Mouse (Mus musculus) urinary bladder, postnatal 4 days (tissue): Measurements from ENCODE around the gene Plau.

Experiments
- DNase-seq, 2 experiments: peaks; one replicate each; pipeline ENCODE4 v3.0.0; 2021 to 2022; ENCODE audit warnings: low spot score in 2 of 2

Plau gene

DNA sequence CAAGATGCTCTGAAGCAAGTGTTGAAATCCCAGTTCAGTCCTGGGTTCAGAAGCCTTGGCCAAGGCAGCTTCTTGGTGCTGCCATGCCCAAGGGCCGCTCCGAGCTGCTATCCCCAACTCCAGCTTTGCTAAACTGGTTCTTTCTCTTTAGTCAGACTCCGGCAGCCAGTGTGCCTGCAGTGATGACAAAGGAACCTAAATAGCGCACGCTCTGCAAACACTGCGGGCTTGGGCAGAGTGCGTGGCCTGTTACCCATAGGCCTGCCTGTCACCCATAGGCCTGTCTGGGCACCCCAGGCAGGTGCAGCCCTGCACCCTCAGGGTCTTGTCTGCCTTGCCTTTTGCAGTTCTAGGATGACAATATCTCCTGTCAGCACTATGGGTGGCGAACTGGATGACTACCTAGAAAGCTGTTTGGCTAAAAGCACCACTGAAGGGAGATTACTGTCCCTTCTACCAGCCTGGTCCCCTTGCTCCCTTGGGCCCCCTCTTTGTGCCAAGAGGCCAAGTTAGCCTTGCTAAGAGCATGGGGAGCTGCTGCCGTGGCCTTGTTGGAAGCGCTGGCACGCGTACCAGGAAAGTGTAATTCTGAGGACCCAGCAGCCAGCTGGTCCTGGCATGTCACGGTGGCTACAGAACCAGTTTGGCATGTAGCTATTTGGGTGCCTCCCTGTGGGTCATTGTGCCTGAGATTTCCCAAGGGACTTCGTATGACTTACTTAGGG lies 30.2 kb upstream of the Plau start:
- no peak for DNase-seq

DNA sequence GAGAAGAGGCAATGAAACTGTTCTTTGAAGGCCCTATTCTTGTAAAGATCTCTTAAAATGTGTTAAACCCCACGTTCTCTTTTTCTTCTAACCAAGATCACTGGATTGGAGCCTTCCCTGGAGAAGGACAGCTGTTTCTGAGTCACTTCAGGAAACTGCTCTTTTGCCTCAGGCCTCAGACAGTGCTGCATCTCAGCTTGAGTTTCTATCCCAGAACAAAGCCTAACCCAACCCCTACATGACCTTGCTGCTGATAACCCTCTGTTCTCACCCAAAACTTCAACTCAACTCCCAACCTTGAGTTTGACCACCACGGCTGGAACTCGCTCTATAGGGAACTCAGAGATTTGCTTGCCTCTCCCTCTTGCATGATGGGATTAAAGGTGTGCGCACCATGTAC lies 27.1 kb upstream of the Plau start:
- no peak for DNase-seq

DNA sequence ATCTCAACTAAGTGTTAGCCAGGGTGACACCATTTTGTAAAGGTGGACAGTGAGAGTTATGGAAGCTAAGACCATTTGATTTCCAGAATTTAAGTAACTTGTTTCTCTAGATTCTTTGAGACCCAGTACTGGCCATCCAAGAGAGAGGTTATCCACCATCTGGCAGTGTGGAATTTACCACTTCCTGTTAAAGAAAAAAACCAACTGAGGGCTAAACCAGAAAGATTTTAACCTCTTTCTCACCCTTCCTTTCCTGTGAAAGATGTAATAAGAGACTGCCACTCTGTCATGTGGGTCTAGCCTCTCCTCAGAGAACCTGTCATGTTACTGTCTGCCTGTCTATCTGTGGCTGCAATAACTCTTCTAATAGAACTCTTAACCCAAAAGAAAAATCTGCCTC lies 26.6 kb upstream of the Plau start:
- DNase-seq, result no peak

DNA sequence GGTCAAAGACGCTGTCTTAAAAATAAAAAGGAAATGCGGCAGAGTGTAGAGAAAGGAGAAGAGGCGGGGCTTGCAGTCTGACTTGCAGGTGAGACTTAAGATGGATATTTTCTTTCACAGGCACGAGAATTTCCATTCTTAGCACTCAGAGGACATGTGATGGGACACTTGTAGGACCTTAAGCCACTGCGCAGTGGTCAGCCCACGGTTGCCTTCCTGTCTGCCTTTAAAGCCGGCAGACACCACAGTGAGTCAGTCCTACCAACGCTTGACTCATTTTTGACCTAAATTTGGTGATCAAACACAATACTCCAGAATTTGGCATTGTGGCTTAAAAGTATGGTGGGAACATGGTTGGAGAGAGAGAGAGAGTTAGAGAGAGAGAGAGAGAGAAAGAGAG lies 25.2 kb upstream of the Plau start:
- DNase-seq, result no peak

DNA sequence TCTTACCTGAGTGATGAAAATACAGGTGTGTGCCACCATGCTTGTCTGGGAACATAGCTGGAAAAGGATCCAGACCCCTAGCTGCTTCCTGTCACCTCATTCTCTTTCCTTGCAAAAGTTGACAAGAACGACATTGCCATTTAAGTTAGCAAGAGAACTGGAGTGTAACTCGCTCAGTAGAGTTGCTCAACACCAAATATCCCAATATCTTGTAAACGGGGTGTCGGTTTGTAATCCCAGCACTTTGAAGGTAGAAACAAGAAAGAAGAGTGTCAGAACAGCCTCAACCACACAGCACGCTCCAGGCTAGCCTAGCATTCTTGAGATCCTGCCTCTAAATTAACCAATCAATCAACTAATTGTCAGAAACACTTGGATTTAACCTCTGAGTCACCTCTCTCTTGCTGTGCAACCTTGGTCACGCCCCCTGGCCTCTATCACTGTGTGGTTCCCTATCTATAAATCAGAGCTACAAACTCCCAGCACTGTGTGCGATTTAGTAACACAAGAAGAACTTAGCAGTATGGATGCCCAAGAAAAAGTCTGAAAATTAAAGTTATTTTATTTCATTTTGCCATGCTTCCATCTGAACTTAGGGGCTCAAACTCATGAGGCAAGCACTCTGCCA lies 24.6 kb upstream of the Plau start:
- DNase-seq, result no peak

DNA sequence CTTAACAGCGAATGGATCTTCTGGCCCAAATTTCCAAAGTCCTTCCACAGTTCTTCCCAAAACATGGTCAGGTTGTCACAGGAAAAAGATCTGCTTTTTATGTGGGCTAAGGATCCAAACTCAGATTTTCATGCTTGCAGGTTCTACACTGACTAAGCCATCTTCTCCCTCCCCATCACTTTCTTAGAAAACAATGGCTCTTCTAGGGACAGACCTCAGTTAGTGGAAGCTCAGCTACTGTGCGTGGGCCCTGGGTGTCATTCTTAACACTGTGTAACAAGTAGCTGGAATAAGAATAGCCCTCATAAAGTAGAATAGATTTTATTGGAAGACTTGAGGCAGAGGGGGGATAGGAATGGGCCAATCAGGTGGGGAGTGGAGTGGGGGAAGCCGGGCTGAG lies 21.0 kb upstream of the Plau start:
- DNase-seq, result no peak

DNA sequence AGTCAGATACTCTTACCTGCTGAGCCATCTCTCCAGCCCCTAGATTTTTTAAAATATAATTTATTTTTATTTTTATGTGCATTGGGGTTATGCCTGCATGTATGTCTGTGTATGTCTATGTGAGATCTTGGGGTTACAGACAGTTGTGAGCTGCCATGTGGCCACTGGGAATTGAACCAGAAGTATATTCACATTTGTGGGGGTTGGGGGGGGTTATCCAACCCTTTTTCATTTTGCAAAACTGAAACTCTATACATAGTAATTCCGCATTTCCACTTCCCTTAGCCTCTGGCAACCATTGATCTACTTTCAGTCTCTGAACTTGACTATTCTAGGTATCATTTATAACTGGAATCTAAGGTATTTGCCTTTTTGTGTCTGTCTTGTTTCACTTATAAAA lies 11.9 kb upstream of the Plau start:
- DNase-seq, result no peak

DNA sequence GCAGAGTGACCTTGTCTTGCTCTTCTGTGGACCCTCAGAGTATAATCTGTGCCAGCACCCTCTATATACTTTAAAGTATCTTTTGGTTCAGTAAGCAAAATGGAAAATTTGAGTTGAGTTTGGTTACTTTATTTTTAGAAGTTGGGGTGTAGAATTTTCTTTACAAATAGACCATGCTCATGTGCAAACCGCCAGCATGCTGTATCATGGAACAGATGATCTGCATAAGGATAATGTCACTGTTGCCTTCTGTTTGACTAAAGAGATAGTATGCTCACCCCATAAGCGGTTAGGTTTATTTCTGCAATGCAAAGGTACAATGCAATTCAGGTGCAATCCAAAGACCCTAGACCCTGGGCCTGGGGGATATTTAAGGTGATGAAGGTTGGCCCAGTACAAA lies 10.9 kb upstream of the Plau start:
- DNase-seq, result no peak

DNA sequence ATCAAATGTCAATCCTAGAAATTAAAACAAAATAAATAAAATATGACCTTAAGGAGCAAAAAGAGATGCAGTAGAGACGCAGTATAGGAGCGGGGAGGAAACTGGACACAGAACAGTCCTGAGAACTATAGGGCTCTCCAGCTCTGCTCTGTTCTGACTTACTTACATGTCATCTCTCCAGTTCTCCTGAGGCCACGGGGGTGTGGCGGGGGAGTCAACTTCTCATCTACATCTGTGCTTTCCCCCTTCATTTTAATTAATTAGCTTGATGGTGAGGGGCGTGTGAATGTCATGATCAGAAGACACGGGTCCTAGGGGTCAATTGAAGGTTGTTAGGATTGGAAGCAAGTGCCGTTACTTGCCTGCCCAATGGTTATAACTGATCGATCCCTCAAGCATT lies 9.4 kb upstream of the Plau start:
- DNase-seq, result no peak

DNA sequence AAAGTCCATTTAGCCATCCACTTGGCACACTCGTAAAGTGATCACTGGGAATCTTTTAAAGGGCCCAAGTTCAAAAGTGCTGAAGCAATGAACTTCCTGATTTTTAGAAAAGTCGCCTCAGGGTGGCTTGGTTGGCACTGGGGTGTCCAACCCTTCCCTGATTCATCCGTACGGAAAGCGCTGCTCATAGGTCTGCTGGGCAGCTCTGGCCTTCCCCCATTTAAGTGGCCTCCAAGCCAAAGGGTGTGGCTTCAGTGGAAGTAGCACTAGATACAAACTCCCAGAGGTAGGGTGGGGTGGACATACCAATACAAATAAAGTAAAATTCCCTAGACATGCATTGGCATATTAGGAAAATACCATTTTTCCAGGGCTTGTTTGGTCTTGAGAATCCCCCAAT lies 9.0 kb upstream of the Plau start:
- no peak for DNase-seq

DNA sequence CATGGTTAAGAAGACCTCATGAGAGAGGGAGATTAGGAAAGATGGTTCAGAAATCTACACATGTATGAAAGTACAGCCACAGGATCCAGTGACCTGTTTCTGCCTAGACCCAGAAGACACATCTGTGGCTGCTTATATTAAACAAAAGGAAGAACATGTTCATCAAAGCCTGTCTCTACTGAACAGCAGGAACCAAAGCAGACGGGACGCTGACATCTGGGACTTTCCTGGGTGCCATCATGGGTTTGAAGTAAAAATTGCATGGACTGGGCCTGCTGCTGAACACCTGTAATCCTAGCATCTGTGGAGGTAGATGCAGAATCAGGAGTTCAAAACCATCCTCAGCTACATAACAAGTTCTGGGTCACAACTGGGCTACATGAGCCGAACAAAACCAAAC lies 7.9 kb upstream of the Plau start:
- DNase-seq, result no peak

DNA sequence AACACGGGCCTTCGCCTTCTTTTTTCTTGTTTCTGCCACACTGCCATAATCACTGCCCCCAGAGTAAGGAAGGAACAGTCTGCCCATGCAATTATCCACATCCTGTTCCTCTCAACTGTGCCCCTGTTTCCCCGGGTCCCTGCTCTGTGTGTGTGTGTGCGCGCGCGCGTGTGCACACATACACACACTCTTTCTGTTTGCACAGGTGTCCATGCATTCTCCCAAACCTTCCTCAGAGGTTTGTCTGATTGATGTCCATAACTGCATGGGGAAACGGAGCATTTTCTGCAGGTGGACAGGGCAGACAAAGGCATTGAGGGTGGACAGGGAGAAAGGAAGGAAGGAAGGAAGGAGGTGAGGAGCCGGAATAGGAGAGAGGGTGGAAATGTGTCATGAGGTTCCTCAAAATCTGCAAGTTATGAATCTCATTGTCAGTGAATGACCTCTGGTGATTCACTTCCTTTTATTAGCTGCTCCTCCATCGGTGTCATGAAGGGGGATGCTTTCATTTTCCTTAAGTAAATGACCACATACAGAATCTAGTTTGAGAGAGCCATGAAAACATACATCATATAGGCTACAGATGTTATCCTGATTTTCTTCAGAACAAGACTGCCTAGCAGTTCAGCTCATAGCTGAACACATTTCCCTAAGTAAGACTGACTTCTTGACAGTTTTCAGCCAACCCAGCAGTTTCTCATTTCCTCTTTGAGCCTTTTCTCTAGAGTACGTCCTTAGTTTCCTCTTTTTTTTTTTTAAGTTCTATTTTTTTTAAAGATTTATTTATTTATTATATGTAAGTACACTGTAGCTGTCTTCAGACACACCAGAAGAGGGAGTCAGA lies 6.7 kb upstream of the Plau start:
- no peak for DNase-seq

DNA sequence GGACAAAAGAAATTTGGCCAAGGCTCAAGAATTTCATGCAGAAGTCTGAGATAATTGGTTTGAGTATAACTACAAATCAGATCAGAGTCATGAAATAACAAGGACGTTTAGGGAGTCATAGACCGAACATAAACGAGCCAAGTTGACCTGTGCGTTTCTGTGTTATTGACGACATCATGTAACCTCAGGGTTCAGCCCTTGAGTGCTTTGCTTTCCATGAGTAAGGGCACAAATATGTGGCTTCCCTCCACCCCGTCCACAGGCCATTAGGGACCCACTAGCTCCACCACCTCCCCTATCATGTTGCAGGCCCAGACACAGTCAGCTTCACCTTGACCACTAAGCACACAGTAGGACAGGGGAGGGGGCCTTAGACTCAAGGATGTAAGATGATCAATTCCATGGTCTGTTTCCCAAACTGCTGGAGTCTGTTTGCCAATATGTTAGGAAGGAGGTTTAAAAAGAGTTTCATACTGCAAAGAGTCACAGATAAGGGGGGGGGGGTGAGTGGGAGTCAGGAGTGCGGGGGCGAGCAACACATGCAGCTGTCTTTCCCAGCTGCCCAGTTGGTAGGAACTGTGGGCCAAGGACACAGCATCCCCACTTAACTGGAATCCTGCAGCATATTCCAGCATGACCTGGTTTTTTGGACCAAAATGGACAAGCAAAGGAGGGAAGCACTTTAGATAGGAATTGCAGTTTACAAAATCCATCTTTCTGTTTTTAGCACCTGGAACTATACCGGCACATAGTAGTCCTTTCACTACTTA lies 5.1 kb upstream of the Plau start:
- no peak for DNase-seq

DNA sequence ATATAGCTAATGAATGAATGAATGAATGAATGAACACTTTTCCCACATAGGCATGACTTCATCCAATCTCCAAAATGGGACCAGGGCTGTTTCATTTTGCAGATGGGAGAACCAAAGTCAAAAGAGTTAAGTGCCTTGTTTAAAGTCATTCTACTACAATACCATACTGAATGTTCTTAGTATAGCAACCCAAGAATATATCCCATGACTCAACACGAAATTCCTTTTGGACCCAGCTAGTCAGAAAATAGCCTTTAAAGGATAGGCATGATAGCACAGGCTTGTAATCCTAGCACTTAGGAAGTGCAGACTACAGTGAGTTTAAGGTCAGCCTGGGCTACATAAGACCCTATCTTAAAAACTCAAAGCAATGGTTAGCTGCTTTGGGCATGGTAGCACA lies 4.5 kb upstream of the Plau start:
- DNase-seq, result no peak

DNA sequence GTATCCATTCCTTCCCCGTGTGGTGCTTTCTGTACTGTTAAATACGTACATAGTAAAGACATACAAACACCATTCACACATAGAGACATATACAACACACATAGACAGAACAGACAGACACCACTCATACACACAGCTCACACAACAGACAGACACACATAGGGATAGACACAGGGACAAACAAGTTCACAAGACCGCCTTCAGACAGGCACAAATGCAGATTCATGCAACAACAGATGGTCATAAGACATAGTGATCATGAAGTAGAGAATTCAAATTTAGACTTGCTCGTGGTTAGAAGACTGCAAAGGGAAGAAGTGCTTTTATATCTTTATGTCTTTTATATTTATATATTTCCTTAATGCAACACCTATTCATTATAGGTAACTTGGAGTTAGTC lies 2.9 kb upstream of the Plau start:
- DNase-seq, result no peak

DNA sequence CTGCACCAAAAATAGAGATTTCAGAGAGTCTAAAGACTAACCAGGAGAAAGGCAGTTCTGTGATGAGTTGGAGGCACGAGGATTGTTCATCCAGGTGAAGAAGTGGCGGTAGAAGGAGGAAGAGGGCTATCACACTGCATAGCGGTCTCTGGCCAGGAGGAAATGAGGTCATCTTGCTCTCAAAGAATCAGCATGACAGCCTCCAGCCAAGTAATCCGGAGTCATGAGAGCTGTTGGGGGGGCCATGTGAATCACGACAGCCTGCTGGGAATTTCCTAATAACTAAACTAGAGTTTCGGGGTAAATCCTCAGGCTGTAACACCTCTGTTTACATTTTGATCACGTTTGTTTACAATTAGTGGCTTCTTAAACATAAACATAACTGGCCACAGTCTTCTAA lies 2.3 kb upstream of the Plau start:
- DNase-seq, result no peak

DNA sequence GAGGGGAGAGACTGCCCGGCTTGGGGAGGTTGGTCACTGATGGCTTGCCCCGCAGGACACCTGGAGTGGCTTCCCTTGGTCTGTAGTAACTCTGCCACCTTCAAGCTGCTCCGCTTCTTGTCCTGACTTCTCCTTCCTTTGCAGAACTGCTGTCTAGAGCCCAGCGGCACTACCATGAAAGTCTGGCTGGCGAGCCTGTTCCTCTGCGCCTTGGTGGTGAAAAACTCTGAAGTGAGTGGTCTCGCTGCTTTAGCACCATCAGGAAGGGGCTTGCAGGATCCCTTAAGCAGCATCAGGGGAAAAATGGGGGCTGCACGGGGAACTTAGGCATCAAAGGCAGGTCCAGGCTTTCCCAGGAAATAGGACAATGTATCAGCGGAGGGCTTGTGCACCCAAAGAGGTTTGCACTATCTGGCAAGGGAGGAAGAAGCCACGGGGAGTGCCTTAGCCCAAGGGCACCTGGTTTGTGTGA lies 481 bp downstream of the Plau start:
- no peak for DNase-seq

DNA sequence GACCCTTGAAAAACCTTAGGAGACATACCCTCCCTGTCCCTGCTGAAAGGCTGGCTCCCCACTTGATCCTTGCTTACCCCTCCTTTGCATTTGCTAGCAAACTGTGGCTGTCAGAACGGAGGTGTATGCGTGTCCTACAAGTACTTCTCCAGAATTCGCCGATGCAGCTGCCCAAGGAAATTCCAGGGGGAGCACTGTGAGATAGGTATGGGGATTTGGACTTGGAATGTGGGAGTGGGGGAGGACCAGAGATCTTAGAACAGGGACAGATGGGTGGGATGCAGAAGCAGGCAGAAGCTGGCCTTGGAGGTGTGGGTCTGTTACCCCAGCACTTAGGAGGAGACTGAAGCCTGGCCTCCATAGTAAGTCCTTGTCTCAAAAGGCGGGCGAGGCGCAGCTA lies 1.2 kb downstream of the Plau start:
- DNase-seq, result no peak

DNA sequence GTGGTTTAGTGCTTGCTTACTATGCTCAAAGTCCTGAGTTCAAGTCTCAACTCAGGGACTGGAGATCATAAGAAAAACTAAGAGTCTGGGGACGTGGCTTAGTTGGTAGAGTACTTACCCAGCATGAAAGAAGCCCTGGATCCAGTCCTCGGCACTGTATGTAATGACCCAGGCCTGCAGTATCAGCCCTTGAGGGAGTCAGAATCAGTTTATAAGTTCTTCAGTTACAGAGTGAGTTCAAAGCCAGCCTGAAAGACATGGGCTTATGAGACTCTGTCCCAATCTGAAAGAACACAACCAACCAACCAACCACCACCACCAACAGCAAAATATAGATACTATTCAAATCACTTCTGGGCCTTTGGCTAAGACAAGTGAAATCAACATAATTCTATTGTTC lies 5.1 kb downstream of the Plau start:
- DNase-seq, result no peak

DNA sequence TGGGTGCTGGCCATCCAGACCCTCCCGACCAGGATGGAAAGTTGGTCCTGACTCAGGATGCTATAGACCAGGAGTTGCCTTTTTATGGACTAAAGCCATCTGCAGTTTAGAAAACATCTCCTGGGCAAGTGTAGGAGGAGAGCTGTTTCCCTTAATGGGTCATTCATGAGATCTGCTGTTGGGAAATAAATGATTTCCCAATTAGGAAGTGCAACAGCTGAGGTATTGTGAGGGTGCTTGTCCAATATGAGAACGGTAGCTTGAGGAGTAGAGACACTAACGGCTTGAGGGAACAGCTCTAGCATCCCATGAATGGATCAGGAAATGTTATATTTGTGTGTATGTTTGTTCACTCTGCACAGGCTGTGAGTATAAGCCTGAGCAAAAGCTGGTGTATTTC lies 6.2 kb downstream of the Plau start:
- DNase-seq, result no peak

DNA sequence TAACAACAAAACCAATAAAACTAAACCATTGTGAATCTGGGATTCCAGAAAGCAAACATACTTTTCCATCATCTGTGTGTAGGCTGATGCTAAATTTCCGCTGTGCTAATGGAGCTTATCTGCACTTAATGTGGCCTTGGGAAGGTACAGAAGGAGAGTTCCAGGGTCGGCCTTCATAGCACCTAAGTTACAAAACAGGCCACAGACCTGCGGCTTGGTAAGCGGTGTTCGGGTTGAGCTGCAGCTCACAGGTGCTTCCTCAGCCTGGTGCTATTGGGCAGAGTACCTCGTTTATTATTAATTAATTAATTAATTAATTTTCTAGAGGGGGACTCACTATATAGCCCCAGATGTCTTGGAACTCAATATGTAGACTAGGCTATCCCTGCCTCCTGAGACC lies 7.7 kb downstream of the Plau start:
- DNase-seq, result no peak
